Mouse (Mus musculus): Measurements from ENCODE around the gene Chst8. TPM values are rescaled to one million over a fixed set of nuclear protein-coding genes. Genes with fewer than 3 reads are reported as not detected.

Chst8 gene
- total RNA-seq, 1 experiment, result 2.7 TPM

DNA sequence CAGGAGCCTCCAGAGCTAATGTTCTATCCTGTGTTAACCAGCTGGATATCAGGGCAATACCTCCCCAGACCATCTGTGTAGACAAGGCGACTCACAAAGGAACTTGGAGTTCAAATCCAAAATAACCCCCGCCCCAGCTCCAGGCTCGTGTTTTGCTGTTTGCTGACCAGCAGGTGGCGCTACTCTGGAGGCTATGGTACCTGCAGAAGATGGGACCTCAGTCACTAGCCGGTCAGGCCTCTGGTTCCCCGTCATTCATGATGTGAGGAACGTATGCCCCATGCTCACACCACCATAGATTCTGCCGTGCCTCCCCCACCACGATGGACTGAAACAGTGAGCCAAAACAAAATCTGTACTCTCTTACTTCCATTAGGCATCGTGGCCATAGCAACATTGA lies 37.1 kb upstream of the Chst8 start:
- H3K36me3 ChIP-seq (ENCODE audit: control insufficient read depth, insufficient read depth, low read length, poor library complexity, severe bottlenecking), result no peaks in the 10 kb centered on the region
- no peaks in the 10 kb centered on the region; a peak in 1 of 4 replicates for H3K4me1 ChIP-seq (ENCODE audit: control insufficient read depth in 2 of 2, insufficient read depth in 2 of 2, low read length in 2 of 2, poor library complexity in 1 of 2)
- in situ Hi-C loops (cut with MboI; ENCODE audit: low sequenced_read_pairs in 2 of 2, unreplicated experiment in 2 of 2), result loop anchor here (25.0 kb wide), 3 partner anchors 163 to 338 kb away; partner anchors contain the start of gene Slc7a10 (in 1 of the 2)
- H3K9ac ChIP-seq (ENCODE audit: insufficient read depth, low read depth, low read length, poor library complexity, severe bottlenecking), result peak overlapping the region; percentile 75; the same call in 1 of the 2 replicates
- DNase-seq (ENCODE audit: low read depth, low spot score), result peak; percentile 80
- TF ChIP-seq ZC3H11A (IDR thresholded peaks at IDR 0.05; ENCODE audit: borderline replicate concordance, low read depth, low read length) (peak; percentile 23; the same call in 1 of the 2 replicates), HCFC1 (IDR thresholded peaks at IDR 0.05; ENCODE audit: borderline replicate concordance, insufficient read depth, low read length) (no peak)
- no peaks in the 10 kb centered on the region for H3K9me3 ChIP-seq (ENCODE audit: control insufficient read depth, insufficient read depth, low read depth, low read length)
- no peak overlapping the region; the same call in 1 of the 2 replicates for H3K27ac ChIP-seq (ENCODE audit: insufficient read depth, low read depth, low read length, poor library complexity, severe bottlenecking)
- peak overlapping the region; percentile 55 to 60 for H3K4me3 ChIP-seq (ENCODE audit: insufficient read depth in 1 of 2, low read depth in 1 of 2, low read length in 2 of 2, poor library complexity in 1 of 2, severe bottlenecking in 1 of 2)

DNA sequence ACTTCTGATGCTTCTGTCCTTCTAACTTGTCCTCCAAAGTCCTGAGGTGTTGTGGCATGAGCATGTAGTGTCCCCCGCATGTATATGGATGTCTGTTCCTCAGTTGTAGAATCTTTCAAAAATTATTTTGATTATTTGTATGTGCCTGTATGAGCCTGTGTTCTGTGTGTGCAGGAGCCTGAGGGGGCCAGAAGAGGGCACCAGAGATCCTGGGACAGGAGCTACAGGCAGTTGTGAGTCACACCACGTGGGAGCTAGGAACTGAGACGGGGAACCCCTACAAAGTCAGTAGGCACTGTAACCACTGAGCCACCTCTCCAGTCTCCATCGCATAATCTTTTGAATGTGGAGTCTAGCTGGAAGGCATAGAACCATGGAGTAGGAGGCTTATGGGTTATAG lies 36.3 kb upstream of the Chst8 start:
- Histone ChIP-seq H3K9me3 (ENCODE audit: control insufficient read depth, insufficient read depth, low read depth, low read length) (no peaks in the 10 kb centered on the region), H3K4me1 (ENCODE audit: control insufficient read depth in 2 of 2, insufficient read depth in 2 of 2, low read length in 2 of 2, poor library complexity in 1 of 2) (no peaks in the 10 kb centered on the region; a peak in 1 of 4 replicates), H3K4me3 (ENCODE audit: insufficient read depth in 1 of 2, low read depth in 1 of 2, low read length in 2 of 2, poor library complexity in 1 of 2, severe bottlenecking in 1 of 2) (no peak overlapping the region), H3K9ac (ENCODE audit: insufficient read depth, low read depth, low read length, poor library complexity, severe bottlenecking) (no peak overlapping the region), H3K36me3 (ENCODE audit: control insufficient read depth, insufficient read depth, low read length, poor library complexity, severe bottlenecking) (no peaks in the 10 kb centered on the region), H3K27ac (ENCODE audit: insufficient read depth, low read depth, low read length, poor library complexity, severe bottlenecking) (no peak overlapping the region)
- in situ Hi-C loops (cut with MboI; ENCODE audit: low sequenced_read_pairs in 2 of 2, unreplicated experiment in 2 of 2), result loop anchor here (25.0 kb wide), 3 partner anchors 163 to 338 kb away; partner anchors contain the start of gene Slc7a10 (in 1 of the 2)
- TF ChIP-seq CHD2 (IDR thresholded peaks at IDR 0.05; ENCODE audit: low read depth, low read length) (no peak), ZNF384 (IDR thresholded peaks at IDR 0.05; ENCODE audit: low read depth, low read length) (no peak), HCFC1 (IDR thresholded peaks at IDR 0.05; ENCODE audit: borderline replicate concordance, insufficient read depth, low read length) (no peak), MAFK (IDR thresholded peaks at IDR 0.05; ENCODE audit: insufficient read depth, low read depth, low read length) (no peak), ZC3H11A (IDR thresholded peaks at IDR 0.05; ENCODE audit: borderline replicate concordance, low read depth, low read length) (no peak)
- no peak for DNase-seq (ENCODE audit: low read depth, low spot score)

DNA sequence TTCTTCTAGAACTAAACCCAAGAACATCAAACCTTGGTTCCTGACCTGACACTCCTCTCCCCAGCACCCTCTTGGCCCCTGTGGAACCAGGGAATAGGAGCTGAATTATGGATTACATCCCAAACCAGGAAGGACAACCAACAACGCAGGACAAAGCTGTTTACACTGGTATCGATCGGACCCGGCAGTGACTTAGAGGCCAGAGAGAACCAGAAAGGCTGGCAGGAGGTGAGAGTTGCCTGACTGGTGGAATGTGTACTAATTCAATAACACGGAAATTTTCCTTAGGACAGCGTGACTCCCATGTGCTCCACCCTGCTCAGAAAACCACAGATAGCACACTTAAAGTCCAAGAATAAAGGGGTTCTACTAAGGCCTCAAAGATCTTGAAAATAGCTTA lies 35.4 kb upstream of the Chst8 start:
- no peak overlapping the region for H3K4me3 ChIP-seq (ENCODE audit: insufficient read depth in 1 of 2, low read depth in 1 of 2, low read length in 2 of 2, poor library complexity in 1 of 2, severe bottlenecking in 1 of 2)
- TF ChIP-seq CHD2 (IDR thresholded peaks at IDR 0.05; ENCODE audit: low read depth, low read length), result no peak
- H3K9me3 ChIP-seq (ENCODE audit: control insufficient read depth, insufficient read depth, low read depth, low read length), result no peaks in the 10 kb centered on the region
- no peak for DNase-seq (ENCODE audit: low read depth, low spot score)
- no peaks in the 10 kb centered on the region for H3K36me3 ChIP-seq (ENCODE audit: control insufficient read depth, insufficient read depth, low read length, poor library complexity, severe bottlenecking)
- in situ Hi-C loops (cut with MboI; ENCODE audit: low sequenced_read_pairs in 2 of 2, unreplicated experiment in 2 of 2), result loop anchor here (25.0 kb wide), 3 partner anchors 164 to 339 kb away; partner anchors contain the start of gene Slc7a10 (in 1 of the 2)
- H3K27ac ChIP-seq (ENCODE audit: insufficient read depth, low read depth, low read length, poor library complexity, severe bottlenecking), result no peak overlapping the region
- no peaks in the 10 kb centered on the region; a peak in 1 of 4 replicates for H3K4me1 ChIP-seq (ENCODE audit: control insufficient read depth in 2 of 2, insufficient read depth in 2 of 2, low read length in 2 of 2, poor library complexity in 1 of 2)
- no peak overlapping the region for H3K9ac ChIP-seq (ENCODE audit: insufficient read depth, low read depth, low read length, poor library complexity, severe bottlenecking)

DNA sequence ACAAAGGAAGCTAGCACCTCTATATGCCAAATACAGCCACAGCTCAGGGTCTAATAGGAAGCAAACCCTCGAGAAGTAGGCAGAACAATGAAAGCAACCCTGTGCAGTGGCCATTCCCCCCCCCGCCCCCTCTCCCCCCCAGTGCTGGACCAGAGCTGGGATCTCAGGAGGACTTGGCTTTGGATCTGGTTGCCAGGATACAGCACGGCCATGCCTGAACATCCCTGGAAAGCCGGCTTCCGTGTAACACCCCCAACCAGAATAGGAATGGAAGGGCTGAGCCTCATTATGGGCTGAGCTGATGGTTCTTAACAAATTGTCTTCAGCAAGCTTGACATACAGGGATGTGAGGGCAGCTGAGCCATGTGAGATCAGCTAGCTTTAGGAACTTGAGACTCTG lies 34.9 kb upstream of the Chst8 start:
- Histone ChIP-seq H3K36me3 (ENCODE audit: control insufficient read depth, insufficient read depth, low read length, poor library complexity, severe bottlenecking) (no peaks in the 10 kb centered on the region), H3K9me3 (ENCODE audit: control insufficient read depth, insufficient read depth, low read depth, low read length) (no peaks in the 10 kb centered on the region), H3K27ac (ENCODE audit: insufficient read depth, low read depth, low read length, poor library complexity, severe bottlenecking) (no peak overlapping the region), H3K4me1 (ENCODE audit: control insufficient read depth in 2 of 2, insufficient read depth in 2 of 2, low read length in 2 of 2, poor library complexity in 1 of 2) (no peaks in the 10 kb centered on the region; a peak in 1 of 4 replicates), H3K9ac (ENCODE audit: insufficient read depth, low read depth, low read length, poor library complexity, severe bottlenecking) (no peak overlapping the region), H3K4me3 (ENCODE audit: insufficient read depth in 1 of 2, low read depth in 1 of 2, low read length in 2 of 2, poor library complexity in 1 of 2, severe bottlenecking in 1 of 2) (no peak overlapping the region)
- no peak for DNase-seq (ENCODE audit: low read depth, low spot score)
- in situ Hi-C loops (cut with MboI; ENCODE audit: low sequenced_read_pairs in 2 of 2, unreplicated experiment in 2 of 2), result loop anchor here (25.0 kb wide), 3 partner anchors 165 to 340 kb away; partner anchors contain the start of gene Slc7a10 (in 1 of the 2)
- TF ChIP-seq MAFK (IDR thresholded peaks at IDR 0.05; ENCODE audit: insufficient read depth, low read depth, low read length) (no peak), ZC3H11A (IDR thresholded peaks at IDR 0.05; ENCODE audit: borderline replicate concordance, low read depth, low read length) (no peak), HCFC1 (IDR thresholded peaks at IDR 0.05; ENCODE audit: borderline replicate concordance, insufficient read depth, low read length) (no peak), CHD2 (IDR thresholded peaks at IDR 0.05; ENCODE audit: low read depth, low read length) (no peak), ZNF384 (IDR thresholded peaks at IDR 0.05; ENCODE audit: low read depth, low read length) (no peak)

DNA sequence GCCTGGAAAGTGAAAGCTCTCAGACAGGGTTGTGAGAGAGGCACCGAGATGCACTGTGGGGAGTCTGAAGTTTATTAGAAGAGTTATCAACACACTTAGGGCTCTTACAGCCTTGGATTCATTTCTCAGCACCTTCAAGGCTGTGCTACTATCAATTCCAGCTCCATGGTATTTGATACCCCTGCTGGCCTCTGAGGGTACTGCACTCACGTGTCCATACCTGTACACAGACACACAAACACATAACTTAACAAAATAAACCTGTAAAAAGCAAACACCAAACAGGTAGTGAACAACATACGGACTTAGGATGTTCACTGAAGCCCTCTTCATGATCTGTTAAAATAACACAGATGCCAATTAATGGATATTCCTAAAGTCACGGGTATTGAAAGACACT lies 26.2 kb upstream of the Chst8 start:
- no peaks in the 10 kb centered on the region for H3K36me3 ChIP-seq (ENCODE audit: control insufficient read depth, insufficient read depth, low read length, poor library complexity, severe bottlenecking)
- no peak overlapping the region for H3K4me3 ChIP-seq (ENCODE audit: insufficient read depth in 1 of 2, low read depth in 1 of 2, low read length in 2 of 2, poor library complexity in 1 of 2, severe bottlenecking in 1 of 2)
- no peak overlapping the region for H3K9ac ChIP-seq (ENCODE audit: insufficient read depth, low read depth, low read length, poor library complexity, severe bottlenecking)
- no peak overlapping the region for H3K27ac ChIP-seq (ENCODE audit: insufficient read depth, low read depth, low read length, poor library complexity, severe bottlenecking)
- in situ Hi-C loops (cut with MboI; ENCODE audit: low sequenced_read_pairs in 2 of 2, unreplicated experiment in 2 of 2), result loop anchor here (10.0 to 25.0 kb wide), 4 partner anchors 64 to 349 kb away; partner anchors contain the start of gene Slc7a10 (in 1 of the 2)
- no peaks in the 10 kb centered on the region for H3K9me3 ChIP-seq (ENCODE audit: control insufficient read depth, insufficient read depth, low read depth, low read length)
- H3K4me1 ChIP-seq (ENCODE audit: control insufficient read depth in 2 of 2, insufficient read depth in 2 of 2, low read length in 2 of 2, poor library complexity in 1 of 2), result no peaks in the 10 kb centered on the region
- no peak for TF ChIP-seq HCFC1 (IDR thresholded peaks at IDR 0.05; ENCODE audit: borderline replicate concordance, insufficient read depth, low read length)
- no peak for TF ChIP-seq ZC3H11A (IDR thresholded peaks at IDR 0.05; ENCODE audit: borderline replicate concordance, low read depth, low read length)
- no peak for TF ChIP-seq CHD2 (IDR thresholded peaks at IDR 0.05; ENCODE audit: low read depth, low read length)
- no peak for TF ChIP-seq ZNF384 (IDR thresholded peaks at IDR 0.05; ENCODE audit: low read depth, low read length)
- TF ChIP-seq MAFK (IDR thresholded peaks at IDR 0.05; ENCODE audit: insufficient read depth, low read depth, low read length), result no peak
- peak; percentile 28 for DNase-seq (ENCODE audit: low read depth, low spot score)
